Mouse (Mus musculus) intestine, embryonic 16.5 days (tissue): ENCODE measurements at regions not wholly inside any gene's neighbourhood (a gene's known extent, or its start where the extent isn't known, plus 50 kb on each side); places are given as distances from the start of the nearest gene placed in this dataset.

Experiments
- ATAC-seq: fragments of 200-750 bp; cut with Nextera tagmentation; 2 replicates; pipeline ENCODE4 v1.8.0; 2017; ENCODE audit warnings: moderate TSS enrichment, moderate library complexity
- H3K27ac ChIP-seq: fragments of 300-500 bp; sonication (generic); 2 replicates; pipeline ENCODE4 v1.5.1; 2014; ENCODE audit warnings: mild to moderate bottlenecking, low read length
- H3K27me3 ChIP-seq: fragments of 300-500 bp; sonication (generic); replicated peaks from 2 replicates; pipeline ENCODE4 v1.6.1; 2014; ENCODE audit warnings: low read length, control low read depth, mixed read lengths; ENCODE audit not compliant: control insufficient read depth, insufficient read depth
- H3K36me3 ChIP-seq: fragments of 300-500 bp; sonication (generic); 2 replicates; pipeline ENCODE4 v1.6.1; 2014; ENCODE audit warnings: low read length, control low read depth; ENCODE audit not compliant: control insufficient read depth, insufficient read depth
- H3K4me1 ChIP-seq: fragments of 300-500 bp; sonication (generic); 2 replicates; pipeline ENCODE4 v1.6.1; 2014; ENCODE audit warnings: low read length, control low read depth, mixed read lengths; ENCODE audit not compliant: control insufficient read depth, insufficient read depth
- H3K4me2 ChIP-seq: fragments of 300-500 bp; sonication (generic); 2 replicates; pipeline ENCODE4 v1.6.1; 2014; ENCODE audit warnings: low read depth, low read length, control low read depth
- H3K4me3 ChIP-seq: fragments of 300-500 bp; sonication (generic); 2 replicates; pipeline ENCODE4 v1.5.1; 2014; ENCODE audit warnings: mild to moderate bottlenecking, low read length
- H3K9ac ChIP-seq: fragments of 300-500 bp; sonication (generic); 2 replicates; pipeline ENCODE4 v1.6.1; 2014; ENCODE audit warnings: low read depth, low read length
- H3K9me3 ChIP-seq: fragments of 300-500 bp; sonication (generic); 2 replicates; pipeline ENCODE4 v1.6.1; 2016; ENCODE audit warnings: low read length, control low read depth; ENCODE audit not compliant: control insufficient read depth
- WGBS: fragments of 180-500 bp; shearing (Covaris S2); extraction: QIAGEN DNeasy Blood & Tissue Kit; methylation state at CpG from one replicate; pipeline ENCODE4 v1.1.7; 2014; 5-methylcytosine and 5-hydroxymethylcytosine counted together

GRCm38 (mm10) chr10:16620804-16621559 is 1102.0 kb upstream of the Cited2 start:
- H3K9ac ChIP-seq = no peak overlapping the region
- H3K4me1 ChIP-seq = no peaks in the 10 kb centered on the region
- H3K4me3 ChIP-seq = no peak overlapping the region
- no peaks in the 10 kb centered on the region for H3K9me3 ChIP-seq
- H3K27me3 ChIP-seq = no peaks in the 10 kb centered on the region
- WGBS = 70% methylated on average over 6 of the region's 6 CpGs
- no peak for ATAC-seq
- no peak overlapping the region for H3K4me2 ChIP-seq
- no peaks in the 10 kb centered on the region for H3K36me3 ChIP-seq
- H3K27ac ChIP-seq = no peak overlapping the region

- Histone ChIP-seq H3K27ac (no peak overlapping the region), H3K9ac (no peak overlapping the region), H3K4me1 (no peaks in the 10 kb centered on the region), H3K4me2 (no peak overlapping the region), H3K36me3 (no peaks in the 10 kb centered on the region), H3K4me3 (no peak overlapping the region), H3K9me3 (no peaks in the 10 kb centered on the region), H3K27me3 (no peaks in the 10 kb centered on the region)
- ATAC-seq = no peak
- WGBS = 84% methylated on average over 3 of the region's 3 CpGs
Observed at GRCm38 (mm10) chr10:16622821-16623220, 1100.2 kb upstream of the Cited2 start.

- Histone ChIP-seq H3K27ac (no peak overlapping the region), H3K36me3 (no peaks in the 10 kb centered on the region), H3K4me1 (no peaks in the 10 kb centered on the region), H3K27me3 (no peaks in the 10 kb centered on the region), H3K9ac (no peak overlapping the region), H3K4me3 (no peak overlapping the region), H3K4me2 (no peak overlapping the region), H3K9me3 (no peaks in the 10 kb centered on the region)
- no peak for ATAC-seq
- 85% methylated on average over 2 of the region's 2 CpGs for WGBS
Observed at GRCm38 (mm10) chr10:16633236-16633635, 1089.8 kb upstream of the Cited2 start.

- Histone ChIP-seq H3K4me3 (no peak overlapping the region), H3K4me2 (no peak overlapping the region), H3K27ac (no peak overlapping the region), H3K36me3 (no peaks in the 10 kb centered on the region), H3K9ac (no peak overlapping the region), H3K9me3 (no peaks in the 10 kb centered on the region), H3K4me1 (no peaks in the 10 kb centered on the region), H3K27me3 (no peaks in the 10 kb centered on the region)
- no peak for ATAC-seq
- WGBS = 89% methylated on average over 2 of the region's 2 CpGs
Observed at GRCm38 (mm10) chr10:16635463-16635862, 1087.6 kb upstream of the Cited2 start.

GRCm38 (mm10) chr10:16637006-16637405 is 1086.0 kb upstream of the Cited2 start:
- no peak overlapping the region for H3K27ac ChIP-seq
- no peaks in the 10 kb centered on the region for H3K4me1 ChIP-seq
- H3K27me3 ChIP-seq = no peaks in the 10 kb centered on the region
- H3K4me3 ChIP-seq = no peak overlapping the region
- no peak overlapping the region for H3K4me2 ChIP-seq
- no peaks in the 10 kb centered on the region for H3K9me3 ChIP-seq
- ATAC-seq = no peak
- H3K9ac ChIP-seq = no peak overlapping the region
- no peaks in the 10 kb centered on the region for H3K36me3 ChIP-seq

- Histone ChIP-seq H3K36me3 (no peaks in the 10 kb centered on the region), H3K9ac (no peak overlapping the region), H3K4me2 (no peak overlapping the region), H3K9me3 (no peaks in the 10 kb centered on the region), H3K4me1 (no peaks in the 10 kb centered on the region), H3K27ac (no peak overlapping the region), H3K27me3 (no peaks in the 10 kb centered on the region), H3K4me3 (no peak overlapping the region)
- WGBS = 33% methylated on average over 2 of the region's 2 CpGs
- ATAC-seq = no peak
Observed at GRCm38 (mm10) chr10:16638111-16638510, 1084.9 kb upstream of the Cited2 start.

- H3K4me2 ChIP-seq = no peak overlapping the region
- H3K4me3 ChIP-seq = no peak overlapping the region
- H3K9me3 ChIP-seq = no peaks in the 10 kb centered on the region
- WGBS = 50% methylated on average over 4 of the region's 4 CpGs
- no peaks in the 10 kb centered on the region for H3K36me3 ChIP-seq
- no peaks in the 10 kb centered on the region for H3K27me3 ChIP-seq
- no peak for ATAC-seq
- no peak overlapping the region for H3K9ac ChIP-seq
- H3K27ac ChIP-seq = no peak overlapping the region
- H3K4me1 ChIP-seq = no peaks in the 10 kb centered on the region
Observed at GRCm38 (mm10) chr10:16640136-16640535, 1082.9 kb upstream of the Cited2 start.

- H3K4me3 ChIP-seq = no peak overlapping the region
- no peaks in the 10 kb centered on the region for H3K4me1 ChIP-seq
- H3K9me3 ChIP-seq = no peaks in the 10 kb centered on the region
- H3K4me2 ChIP-seq = no peak overlapping the region
- H3K9ac ChIP-seq = no peak overlapping the region
- no peak for ATAC-seq
- no peaks in the 10 kb centered on the region for H3K27me3 ChIP-seq
- no peaks in the 10 kb centered on the region for H3K36me3 ChIP-seq
- no peak overlapping the region for H3K27ac ChIP-seq
- 64% methylated on average over 1 of the region's 1 CpGs for WGBS
Observed at GRCm38 (mm10) chr10:16650120-16650519, 1072.9 kb upstream of the Cited2 start.

- Histone ChIP-seq H3K4me3 (no peak overlapping the region), H3K9me3 (no peaks in the 10 kb centered on the region), H3K4me2 (no peak overlapping the region), H3K9ac (no peak overlapping the region), H3K4me1 (no peaks in the 10 kb centered on the region), H3K27ac (no peak overlapping the region), H3K36me3 (no peaks in the 10 kb centered on the region), H3K27me3 (no peaks in the 10 kb centered on the region)
- ATAC-seq = no peak
- WGBS = 75% methylated on average over 4 of the region's 4 CpGs
Observed at GRCm38 (mm10) chr10:16652450-16652849, 1070.6 kb upstream of the Cited2 start.

GRCm38 (mm10) chr10:16664483-16664882 is 1058.5 kb upstream of the Cited2 start:
- H3K9me3 ChIP-seq = no peaks in the 10 kb centered on the region
- H3K27ac ChIP-seq = no peak overlapping the region
- H3K4me2 ChIP-seq = no peak overlapping the region
- H3K4me1 ChIP-seq = no peaks in the 10 kb centered on the region
- H3K9ac ChIP-seq = no peak overlapping the region
- H3K27me3 ChIP-seq = no peaks in the 10 kb centered on the region
- H3K4me3 ChIP-seq = no peak overlapping the region
- H3K36me3 ChIP-seq = no peaks in the 10 kb centered on the region
- ATAC-seq = no peak
- 56% methylated on average over 1 of the region's 1 CpGs for WGBS
